Mouse (Mus musculus) limb, embryonic 14.5 days (tissue): ENCODE measurements around the gene Tubgcp4. TPM values are rescaled to one million over a fixed set of nuclear protein-coding genes. Genes with fewer than 3 reads are reported as not detected.

ENCODE experiments used
- ATAC-seq: fragments of 200-750 bp; cut with Nextera tagmentation; 2 replicates; pipeline ENCODE4 v1.8.0; 2017; ENCODE audit warnings: low read depth, moderate number of reproducible peaks, moderate TSS enrichment; ENCODE audit not compliant: low FRiP score
- DNase-seq: peaks from one replicate; pipeline ENCODE4 v3.0.0-alpha.2; 2015; ENCODE audit warnings: low spot score
- H3K27ac ChIP-seq: fragments of 300-500 bp; sonication (generic); replicated peaks from 2 replicates; pipeline ENCODE4 v1.5.1; 2014; ENCODE audit warnings: low read depth, mild to moderate bottlenecking, low read length, moderate library complexity, mixed read lengths
- H3K27me3 ChIP-seq: fragments of 300-500 bp; sonication (generic); 2 replicates; pipeline ENCODE4 v1.6.1; 2014; ENCODE audit warnings: low read length, mixed read lengths; ENCODE audit not compliant: control insufficient read depth, insufficient read depth
- H3K36me3 ChIP-seq: fragments of 300-500 bp; sonication (generic); 2 replicates; pipeline ENCODE4 v1.6.1; 2014; ENCODE audit warnings: mild to moderate bottlenecking, low read length, moderate library complexity, mixed read lengths; ENCODE audit not compliant: control insufficient read depth, insufficient read depth
- H3K4me1 ChIP-seq: fragments of 300-500 bp; sonication (generic); 2 replicates; pipeline ENCODE4 v1.6.1; 2014; ENCODE audit warnings: antibody characterized with exemption, low read length, mixed read lengths; ENCODE audit not compliant: control insufficient read depth, insufficient read depth
- H3K4me2 ChIP-seq: fragments of 300-500 bp; sonication (generic); replicated peaks from 2 replicates; pipeline ENCODE4 v1.6.1; 2014; ENCODE audit warnings: low read depth, mild to moderate bottlenecking, low read length, moderate library complexity; ENCODE audit not compliant: severe bottlenecking
- H3K4me3 ChIP-seq: fragments of 300-500 bp; sonication (generic); replicated peaks from 2 replicates; pipeline ENCODE4 v1.5.1; 2014; ENCODE audit warnings: low read length
- H3K9ac ChIP-seq: fragments of 300-500 bp; sonication (generic); 2 replicates; pipeline ENCODE4 v1.6.1; 2014; ENCODE audit warnings: mild to moderate bottlenecking, low read depth, low read length, moderate library complexity; ENCODE audit not compliant: severe bottlenecking
- H3K9me3 ChIP-seq: fragments of 300-500 bp; sonication (generic); 2 replicates; pipeline ENCODE4 v1.6.1; 2016; ENCODE audit warnings: low read length; ENCODE audit not compliant: control insufficient read depth
- POLR2A ChIP-seq: fragments of 200-500 bp; IDR thresholded peaks from 2 replicates; pipeline ENCODE4 v1.8.0; 2012; ENCODE audit warnings: inconsistent platforms, mild to moderate bottlenecking, moderate library complexity, borderline replicate concordance; ENCODE audit not compliant: insufficient read depth, insufficient read length; ENCODE audit errors: extremely low read depth
- WGBS: fragments of 180-500 bp; shearing (Covaris S2); extraction: QIAGEN DNeasy Blood & Tissue Kit; methylation state at CpG from one replicate; pipeline ENCODE4 v1.1.7; 2014; 5-methylcytosine and 5-hydroxymethylcytosine counted together
- polyA plus RNA-seq, 2 experiments: library from polyadenylated mRNA; depleted of rRNA in 1 of 2; stranded (reverse) in 1 of 2; unstranded in 1 of 2; fragments of >200 nt; fragmentation: Nextera tagmentation in 1 of 2; extraction: Ambion mirVana in 1 of 2; gene quantifications; 2 replicates each; pipeline versions ENCODE4 v1.2.1 to v1.2.3; 2012 to 2014

The Tubgcp4 gene
- polyA plus RNA-seq, 2 experiments, result 47.9 to 53.6 TPM

DNA sequence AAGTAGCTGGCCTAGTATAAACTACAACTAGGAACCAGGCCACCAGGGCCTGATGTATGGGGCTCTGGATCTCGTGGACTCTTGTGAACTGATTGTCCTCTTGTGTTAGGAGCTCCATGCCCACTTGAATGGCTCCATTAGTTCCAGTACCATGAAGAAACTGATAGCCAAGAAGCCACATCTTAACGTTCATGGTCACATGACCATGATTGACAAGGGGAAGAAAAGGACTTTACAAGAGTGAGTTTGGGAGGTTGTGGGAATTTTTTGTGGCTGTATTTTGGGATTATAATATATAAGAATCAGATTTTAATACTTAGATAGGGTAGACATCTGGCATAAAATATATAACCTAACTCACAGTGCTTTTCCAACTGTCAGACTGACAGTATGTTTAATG lies 28.0 kb upstream of the Tubgcp4 start:
- peaks cover 20% of the 10 kb centered on the region; the same call in 1 of the 2 replicates for H3K4me1 ChIP-seq
- no peak for TF ChIP-seq POLR2A
- no peak overlapping the region for H3K4me3 ChIP-seq
- H3K4me2 ChIP-seq, result no peak overlapping the region
- H3K9me3 ChIP-seq, result no peaks in the 10 kb centered on the region
- ATAC-seq (no peak), DNase-seq (no peak)
- H3K27ac ChIP-seq, result no peak overlapping the region
- no peak overlapping the region for H3K9ac ChIP-seq
- peaks cover 31% of the 10 kb centered on the region for H3K36me3 ChIP-seq
- 82% methylated on average over 2 of the region's 2 CpGs for WGBS
- no peaks in the 10 kb centered on the region for H3K27me3 ChIP-seq

DNA sequence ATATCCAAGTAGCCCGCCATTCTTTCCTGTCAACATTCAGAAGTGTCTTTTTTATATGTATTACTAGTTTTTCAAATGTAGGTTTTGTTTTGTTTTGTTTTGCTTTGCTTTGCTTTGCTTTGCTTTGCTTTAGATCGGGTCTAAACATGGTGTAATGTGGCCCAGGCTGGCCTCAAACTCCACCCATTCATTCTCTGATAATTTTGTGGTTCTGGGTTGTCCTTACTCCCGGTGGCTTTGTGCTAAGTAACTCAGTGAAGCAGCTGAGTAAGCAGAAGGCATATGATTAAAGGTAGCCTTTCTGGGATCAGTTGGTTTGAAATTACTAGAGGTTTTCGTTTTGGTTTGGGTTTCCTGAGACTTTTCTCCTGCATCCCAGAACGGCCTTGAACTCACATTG lies 20.8 kb upstream of the Tubgcp4 start:
- DNase-seq (no peak), ATAC-seq (no peak)
- Histone ChIP-seq H3K9ac (no peak overlapping the region), H3K4me1 (no peaks in the 10 kb centered on the region), H3K4me2 (no peak overlapping the region), H3K4me3 (no peak overlapping the region), H3K27me3 (no peaks in the 10 kb centered on the region), H3K9me3 (no peaks in the 10 kb centered on the region), H3K36me3 (peaks cover 44% of the 10 kb centered on the region), H3K27ac (no peak overlapping the region)
- TF ChIP-seq POLR2A, result no peak
- WGBS, result 79% methylated on average over 5 of the region's 5 CpGs

DNA sequence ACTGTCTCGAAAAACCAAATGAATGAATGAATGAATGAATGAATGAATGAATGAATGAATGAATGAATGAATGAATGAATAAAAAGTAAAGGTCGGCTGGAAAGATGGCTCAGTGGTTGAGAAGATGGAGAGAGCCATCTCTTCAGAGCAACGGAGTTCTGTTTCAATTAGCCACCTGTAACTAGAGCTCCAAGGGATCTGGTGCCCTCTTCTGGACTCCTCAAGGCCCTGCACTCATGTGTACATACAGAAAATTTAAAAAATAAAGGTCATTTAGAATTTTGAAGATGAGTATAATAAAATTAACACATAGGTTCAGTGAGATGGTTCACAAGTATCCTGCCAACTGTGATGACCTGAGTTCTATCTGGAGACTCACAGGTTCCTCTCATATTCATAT lies 17.4 kb upstream of the Tubgcp4 start:
- TF ChIP-seq POLR2A, result no peak
- H3K9me3 ChIP-seq, result no peaks in the 10 kb centered on the region
- WGBS, result 89% methylated on average over 3 of the region's 3 CpGs
- H3K27me3 ChIP-seq, result no peaks in the 10 kb centered on the region
- H3K4me2 ChIP-seq, result no peak overlapping the region
- no peak overlapping the region for H3K9ac ChIP-seq
- ATAC-seq (no peak), DNase-seq (no peak)
- peaks cover 36% of the 10 kb centered on the region for H3K36me3 ChIP-seq
- H3K4me3 ChIP-seq, result no peak overlapping the region
- H3K4me1 ChIP-seq, result no peaks in the 10 kb centered on the region
- no peak overlapping the region for H3K27ac ChIP-seq

DNA sequence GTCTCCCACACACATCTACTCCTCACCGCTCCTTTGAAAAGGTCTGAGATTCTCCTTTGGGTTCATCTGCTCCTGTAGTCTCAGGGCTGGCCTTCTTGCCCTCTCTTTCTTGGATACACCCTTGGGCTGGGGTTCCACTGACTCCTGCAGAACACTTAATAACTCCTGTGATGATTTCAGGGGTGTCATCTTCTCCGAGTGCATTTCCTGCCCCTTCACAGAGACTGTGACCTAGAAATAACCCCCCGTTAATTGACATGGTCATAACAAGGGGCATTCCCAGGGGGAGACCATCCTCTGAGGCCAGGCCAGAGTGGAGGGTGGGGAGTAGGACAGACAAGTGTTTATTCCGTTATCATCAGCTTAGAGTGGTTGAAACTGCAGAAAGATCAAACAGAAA lies 1.3 kb upstream of the Tubgcp4 start:
- Histone ChIP-seq H3K9me3 (no peaks in the 10 kb centered on the region), H3K9ac (peak overlapping the region; percentile 81), H3K27me3 (no peaks in the 10 kb centered on the region), H3K4me1 (peaks cover 16% of the 10 kb centered on the region), H3K36me3 (peaks cover 30% of the 10 kb centered on the region), H3K4me2 (peak overlapping the region; percentile 81), H3K4me3 (peak overlapping the region; percentile 96), H3K27ac (no peak overlapping the region)
- WGBS, result 50% methylated on average over 4 of the region's 4 CpGs
- TF ChIP-seq POLR2A, result no peak
- DNase-seq, result no peak
- no peak for ATAC-seq

DNA sequence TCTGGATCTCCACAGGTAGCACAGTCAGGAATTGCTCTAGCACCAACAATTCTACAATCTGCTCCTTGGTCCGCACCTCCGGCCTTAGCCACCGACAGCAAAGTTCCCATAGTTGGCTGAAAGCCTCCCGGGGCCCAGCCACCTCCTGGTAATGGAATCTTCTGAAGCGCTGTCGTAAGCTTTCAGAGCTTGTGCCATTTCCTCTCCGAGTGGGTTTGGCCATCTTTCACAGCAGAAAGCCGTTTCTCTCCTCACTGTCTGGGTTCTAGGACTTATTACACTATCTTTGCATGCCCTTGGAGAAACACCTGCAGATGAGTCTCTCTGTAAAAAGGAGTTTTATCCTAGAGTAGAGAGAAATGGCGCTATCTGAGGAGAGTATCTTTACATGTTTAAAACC lies 552 bp upstream of the Tubgcp4 start:
- WGBS, result 5% methylated on average over 9 of the region's 9 CpGs
- Histone ChIP-seq H3K27me3 (no peaks in the 10 kb centered on the region), H3K4me2 (peak overlapping the region; percentile 81), H3K9me3 (no peaks in the 10 kb centered on the region), H3K4me3 (peak overlapping the region; percentile 96), H3K4me1 (peaks cover 16% of the 10 kb centered on the region), H3K36me3 (peaks cover 30% of the 10 kb centered on the region), H3K27ac (no peak overlapping the region), H3K9ac (peak overlapping the region; percentile 81)
- no peak for ATAC-seq
- no peak for DNase-seq
- TF ChIP-seq POLR2A, result no peak

DNA sequence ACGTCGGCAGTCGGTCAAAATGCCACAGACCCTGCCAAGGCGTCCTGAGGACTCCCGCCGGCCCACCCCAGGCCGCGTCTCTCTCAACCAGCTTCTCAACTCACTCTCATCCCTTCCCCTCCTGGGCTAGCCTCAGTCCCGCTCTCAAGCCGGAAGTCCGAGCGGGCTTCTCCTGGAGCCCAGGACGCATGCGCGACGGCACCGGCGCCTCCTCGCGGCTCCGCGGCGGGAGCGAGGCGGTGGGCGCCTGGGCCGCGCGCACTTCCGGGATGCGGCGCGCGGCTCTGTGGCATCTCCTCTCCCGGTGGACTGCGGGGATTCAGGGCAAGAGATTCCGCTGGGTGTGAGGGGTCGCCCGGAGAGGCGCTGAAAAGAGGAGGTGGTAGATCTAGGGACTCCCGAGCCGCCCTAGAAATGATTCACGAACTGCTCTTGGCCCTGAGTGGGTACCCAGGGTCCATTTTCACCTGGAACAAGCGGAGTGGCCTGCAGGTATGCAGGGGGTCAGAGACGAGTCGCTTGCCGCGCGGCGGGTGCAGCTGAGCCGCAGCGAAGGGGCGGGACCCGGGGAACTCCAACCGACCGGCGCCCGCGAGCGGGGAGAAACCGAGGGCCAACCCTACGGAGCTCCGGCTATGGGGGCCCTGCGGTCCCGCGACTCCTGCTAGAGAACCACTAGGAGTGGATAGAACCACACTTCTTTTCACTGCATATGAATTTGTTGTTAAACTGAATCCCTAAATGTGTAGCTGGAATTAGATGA lies 707 bp downstream of the Tubgcp4 start, which contains the start of gene Zscan29:
Zscan29 (minus strand) TSS at position 146 of the 763 bp plus-strand sequence.
- H3K4me2 ChIP-seq, result peak within 1 kb of the TSS; percentile 81
- ATAC-seq, result peak; percentile 96
- WGBS, result under 1% methylated on average over 61 of the region's 66 CpGs
- H3K4me1 ChIP-seq, result peaks cover 16% of the 10 kb centered on the region
- no peaks in the 10 kb centered on the region for H3K9me3 ChIP-seq
- no peak; the same call in 1 of the 2 replicates for TF ChIP-seq POLR2A
- H3K4me3 ChIP-seq, result peak within 1 kb of the TSS; percentile 96
- H3K27ac ChIP-seq, result peak within 1 kb of the TSS; percentile 83
- peak within 1 kb of the TSS; percentile 81 for H3K9ac ChIP-seq
- H3K36me3 ChIP-seq, result peaks cover 37% of the 10 kb centered on the region
- peak; percentile 88 for DNase-seq
- H3K27me3 ChIP-seq, result no peaks in the 10 kb centered on the region
